Mouse (Mus musculus) adrenal gland, postnatal 10 days (tissue): Measurements from ENCODE around the gene Nle1. TPM values are rescaled to one million over a fixed set of nuclear protein-coding genes. Genes with fewer than 3 reads are reported as not detected.
"Not testable (repeated sequence)": the region's sequence is repeated elsewhere in the genome, so short reads cannot be mapped to it uniquely, and the experiment has no call there.

Experiments
- DNase-seq: peaks from one replicate; pipeline ENCODE4 v3.0.0; 2021; ENCODE audit warnings: mixed read lengths
- long read RNA-seq, 2 experiments: library from polyadenylated mRNA; stranded (forward); transcript quantifications; one replicate each; pipeline ENCODE4 v2.0.0; 2021
- total RNA-seq, 2 experiments: library from RNA; stranded (reverse); gene quantifications; 2 replicates each; pipeline ENCODE4 v1.2.3; 2021

Gene Nle1
- 10 to 100 TPM; 18.6 to 22.0 TPM for total RNA-seq
- long read RNA-seq, experiment 1, transcript Nle1-201 (13 exons, 1,783 nt): major isoform, 17 of 40 reads
- long read RNA-seq, experiment 1, partial matches to known transcripts: 8 of 40 reads
- long read RNA-seq, experiment 1, other reads (novel, unspliced or antisense): 15 of 40 reads
- long read RNA-seq, experiment 2, partial matches to known transcripts: 4 of 18 reads
- long read RNA-seq, experiment 2, other reads (novel, unspliced or antisense): 10 of 18 reads

- peak; percentile 97 for DNase-seq
These were observed at the start of gene Nle1 for GRCm38 (mm10) chr11:82907651-82908607. Gene Nle1, minus strand, starts transcription at chr11:82908411.

GRCm38 (mm10) chr11:82956925-82957324 lies 48.7 kb upstream of the Nle1 start:
- DNase-seq: no peak

- no peak for DNase-seq
These were observed 46.4 kb upstream of the Nle1 start for GRCm38 (mm10) chr11:82954631-82955030.

- no peak for DNase-seq
These were observed 44.7 kb upstream of the Nle1 start for GRCm38 (mm10) chr11:82952612-82953542.

- peak; percentile 63 for DNase-seq
These were observed 43.8 kb upstream of the Nle1 start for GRCm38 (mm10) chr11:82951865-82952611.

GRCm38 (mm10) chr11:82950736-82951481 lies 42.7 kb upstream of the Nle1 start, which contains the start of gene Slfn5:
Gene Slfn5, plus strand, starts transcription at chr11:82951349.
- peak; percentile 34 for DNase-seq

- no peak for DNase-seq
These were observed 40.8 kb upstream of the Nle1 start for GRCm38 (mm10) chr11:82949036-82949435.

- no peak for DNase-seq
These were observed 39.2 kb upstream of the Nle1 start for GRCm38 (mm10) chr11:82947457-82947856.

- no peak for DNase-seq
These were observed 37.4 kb upstream of the Nle1 start for GRCm38 (mm10) chr11:82945636-82946035.

GRCm38 (mm10) chr11:82943336-82943735 lies 35.1 kb upstream of the Nle1 start:
- no peak for DNase-seq

- DNase-seq: no peak
These were observed 25.0 kb upstream of the Nle1 start for GRCm38 (mm10) chr11:82933186-82933585.

GRCm38 (mm10) chr11:82931671-82932450 lies 23.6 kb upstream of the Nle1 start:
- DNase-seq: peak; percentile 36

GRCm38 (mm10) chr11:82931161-82931560 lies 22.9 kb upstream of the Nle1 start:
- DNase-seq: peak; percentile 21

- peak; percentile 40 for DNase-seq
These were observed 22.3 kb upstream of the Nle1 start for GRCm38 (mm10) chr11:82930391-82930955.

GRCm38 (mm10) chr11:82929633-82929950 lies 21.4 kb upstream of the Nle1 start:
- no peak for DNase-seq

GRCm38 (mm10) chr11:82928897-82929632 lies 20.9 kb upstream of the Nle1 start:
- DNase-seq: peak; percentile 9

GRCm38 (mm10) chr11:82923910-82924309 lies 15.7 kb upstream of the Nle1 start:
- DNase-seq: not testable (repeated sequence)

- no peak for DNase-seq
These were observed 13.5 kb upstream of the Nle1 start for GRCm38 (mm10) chr11:82921691-82922090.

- DNase-seq: no peak
These were observed 12.6 kb upstream of the Nle1 start for GRCm38 (mm10) chr11:82920768-82921167.
